Mouse (Mus musculus): ENCODE results near the gene Pla2g4d. TPM values are rescaled to one million over a fixed set of nuclear protein-coding genes. Genes with fewer than 3 reads are reported as not detected.
"Not testable (repeated sequence)": the region's sequence is repeated elsewhere in the genome, so short reads cannot be mapped to it uniquely, and the experiment has no call there.

Pla2g4d gene
- total RNA-seq, 2 experiments from 2014 or later: not detected

DNA sequence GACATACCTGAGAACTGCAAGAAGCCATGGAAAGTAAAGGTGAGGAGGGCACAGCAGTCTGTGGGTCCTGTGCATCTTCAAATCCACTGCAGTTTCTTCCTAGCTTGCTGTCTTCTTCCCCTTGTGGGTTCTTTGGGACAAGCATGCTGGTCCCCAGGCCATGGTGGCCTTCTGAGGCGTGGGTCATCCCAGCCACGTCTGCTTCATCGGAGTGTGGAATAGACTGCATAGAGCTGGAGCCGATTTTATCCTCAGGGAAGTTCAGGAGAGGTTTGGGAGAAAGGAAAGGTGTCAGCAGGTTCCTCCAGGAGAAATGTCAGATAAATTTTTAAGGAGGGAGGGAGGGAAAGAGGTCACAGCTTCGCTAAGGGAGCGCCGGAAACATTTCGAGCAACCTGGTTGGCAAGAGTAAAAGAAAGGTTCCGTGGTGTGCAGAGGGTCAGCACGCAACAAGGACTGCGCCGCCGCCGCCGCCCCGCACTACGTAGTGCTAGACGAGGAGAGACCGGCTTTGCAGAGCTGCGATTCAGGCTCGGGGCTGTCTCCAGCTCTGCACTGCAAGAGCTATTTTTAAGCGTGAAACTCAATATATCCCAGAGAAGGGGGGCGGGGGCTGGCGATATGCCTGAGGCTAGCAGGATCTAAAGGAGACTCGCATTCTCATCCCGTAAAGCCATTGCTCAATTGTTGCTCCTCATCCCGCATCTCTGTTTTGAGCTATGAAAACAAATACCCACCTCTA is 44.1 kb downstream of the Pla2g4d start, which contains the start of gene Pla2g4e:
Gene Pla2g4e (minus strand): TSS at position 657 of the 742 bp plus-strand sequence.
- peak within 1 kb of the TSS; percentile 55 for H3K4me3 ChIP-seq
- no peak for TF ChIP-seq CTCF (conservative IDR thresholded peaks at IDR 0.05)
- H3K27ac ChIP-seq: peak within 1 kb of the TSS; percentile 88
- peak in 1 of 2 experiments; percentile 35 for DNase-seq (ENCODE audit: low spot score in 2 of 2)

DNA sequence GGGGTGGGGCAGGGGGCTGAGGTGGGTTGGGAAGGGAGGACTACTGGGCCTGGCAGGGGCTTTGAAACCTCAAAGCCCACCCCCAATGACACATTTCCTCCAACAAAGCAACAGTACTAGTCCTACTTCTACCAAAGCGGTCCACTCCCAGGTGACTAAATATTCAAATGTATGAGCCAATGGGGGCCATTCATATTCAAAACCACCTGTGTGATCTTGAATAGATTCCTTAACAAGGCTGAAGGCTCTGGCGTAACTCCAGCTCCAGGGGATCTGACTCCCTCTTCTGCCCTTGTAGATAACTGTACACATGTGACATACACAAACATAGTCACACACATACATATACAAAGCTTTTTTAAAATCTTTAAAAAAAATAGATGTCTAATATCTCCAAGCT is 45.0 kb downstream of the Pla2g4d start:
- no peak for DNase-seq (ENCODE audit: low spot score in 2 of 2)
- no peak for TF ChIP-seq CTCF (conservative IDR thresholded peaks at IDR 0.05)
- H3K4me3 ChIP-seq: peak overlapping the region; percentile 55
- peak overlapping the region; percentile 88; the same call in 1 of the 2 replicates for H3K27ac ChIP-seq

DNA sequence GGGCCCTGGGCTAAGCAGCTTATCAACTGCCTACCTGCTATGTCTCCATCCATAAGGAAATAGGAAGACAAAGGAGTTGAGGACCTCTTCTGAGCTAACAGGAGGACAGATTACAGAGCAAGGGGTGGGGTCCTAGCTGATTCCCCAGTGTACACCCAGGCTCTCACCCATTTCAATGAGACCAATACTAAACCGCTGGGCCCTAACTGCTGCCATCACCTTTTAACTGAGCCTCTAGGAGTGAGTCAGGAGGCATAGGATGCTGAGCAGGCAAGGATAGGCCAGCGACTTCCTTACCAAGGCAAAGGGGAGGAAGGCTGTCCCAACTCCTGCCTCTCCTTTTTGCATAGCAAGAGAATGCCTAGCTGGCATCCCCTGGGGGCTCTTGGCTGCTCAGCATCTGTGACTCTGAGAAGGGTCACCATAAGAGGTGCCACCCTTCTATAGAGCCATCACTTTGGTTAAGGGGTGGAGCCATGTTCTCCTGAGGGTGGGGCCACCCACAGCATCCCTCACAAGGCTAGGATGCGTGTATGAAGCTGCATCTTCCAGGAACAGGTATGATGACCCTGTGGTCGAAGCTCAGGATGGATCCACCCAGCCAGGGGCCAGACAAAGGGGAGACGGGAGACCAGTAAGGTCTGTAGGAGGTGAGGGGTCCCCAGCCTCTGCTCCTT is 46.1 kb downstream of the Pla2g4d start:
- H3K4me3 ChIP-seq: peak overlapping the region; percentile 55
- DNase-seq (ENCODE audit: low spot score in 2 of 2): no peak
- no peak for TF ChIP-seq CTCF (conservative IDR thresholded peaks at IDR 0.05)
- peak overlapping the region; percentile 88 for H3K27ac ChIP-seq

DNA sequence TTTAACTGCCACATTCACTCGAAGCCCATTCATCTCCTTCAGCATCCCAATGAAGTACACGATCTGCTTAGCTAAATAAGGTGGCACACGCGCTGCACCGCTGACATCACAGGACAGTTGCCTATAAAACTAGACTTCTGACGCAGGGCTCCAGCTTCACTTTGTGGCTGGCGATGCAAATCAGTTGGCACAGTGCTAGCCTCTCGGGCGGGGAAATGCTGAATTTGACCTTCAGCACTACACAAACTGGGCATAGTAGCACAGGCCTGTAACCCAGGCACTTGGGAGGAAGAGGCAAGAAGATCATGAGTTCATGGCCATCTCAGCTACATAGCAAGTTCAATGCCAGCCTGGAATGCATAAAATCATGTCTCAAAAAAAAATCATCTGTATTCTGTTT is 50.3 kb downstream of the Pla2g4d start:
- H3K4me3 ChIP-seq; DNase-seq (ENCODE audit: low spot score in 2 of 2); H3K27ac ChIP-seq: not testable (repeated sequence)

DNA sequence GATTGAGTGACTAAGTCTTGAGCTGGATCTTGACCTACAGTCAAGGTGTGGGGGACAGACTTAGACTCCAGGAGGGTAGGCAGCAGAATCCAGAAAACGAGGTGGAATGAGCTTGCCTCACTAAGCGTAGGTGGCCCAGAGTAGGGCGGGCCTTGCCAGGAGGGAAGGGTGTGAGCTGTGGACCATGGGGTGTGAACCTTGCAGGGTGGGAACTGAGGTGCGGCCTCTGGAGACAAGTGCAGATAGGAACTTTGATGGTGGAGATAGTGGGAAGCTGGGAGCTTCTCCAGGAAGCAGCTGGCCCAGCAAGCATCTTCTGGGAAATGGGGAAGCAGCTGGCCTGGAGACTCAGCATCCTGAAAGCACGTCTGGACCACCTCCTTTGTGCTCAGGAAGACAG is 51.2 kb downstream of the Pla2g4d start:
- H3K4me3 ChIP-seq: no peak overlapping the region
- DNase-seq (ENCODE audit: low spot score in 2 of 2): no peak
- no peak for TF ChIP-seq CTCF (conservative IDR thresholded peaks at IDR 0.05)
- no peak overlapping the region for H3K27ac ChIP-seq

DNA sequence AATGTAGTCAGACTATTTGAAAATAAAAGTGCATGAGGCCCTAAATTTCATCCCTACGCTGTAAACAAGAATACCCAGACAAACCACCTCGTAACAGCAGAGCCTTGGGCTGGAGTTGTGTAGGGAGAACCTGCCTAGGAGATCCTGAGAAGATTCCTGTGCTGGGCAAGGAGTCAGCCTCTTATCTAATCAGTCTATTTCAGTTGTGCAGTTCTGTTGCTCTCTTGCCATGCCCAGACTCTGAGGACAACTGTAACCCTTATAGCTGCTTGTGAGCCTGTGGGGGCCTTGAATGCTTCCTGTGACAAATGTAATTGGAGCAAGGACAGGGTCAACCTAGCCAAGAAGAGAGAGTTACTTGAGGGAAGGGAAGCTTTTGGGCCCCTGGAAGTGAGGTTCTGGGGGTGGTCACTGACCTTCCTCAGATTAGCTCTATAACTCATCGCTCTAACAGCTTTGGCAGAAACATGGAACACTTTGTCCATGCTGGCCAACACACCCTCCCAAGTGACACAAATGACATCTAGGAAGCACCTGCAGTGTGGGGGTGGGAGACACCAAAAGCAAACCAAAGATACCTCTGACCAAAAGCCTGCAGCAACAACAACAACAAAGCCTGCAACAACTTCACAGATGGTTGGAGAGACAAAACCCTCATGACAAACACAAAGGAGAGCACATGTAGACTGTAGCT is 52.9 kb downstream of the Pla2g4d start:
- H3K4me3 ChIP-seq: no peak overlapping the region
- DNase-seq (ENCODE audit: low spot score in 2 of 2): no peak
- no peak overlapping the region for H3K27ac ChIP-seq
- no peak for TF ChIP-seq CTCF (conservative IDR thresholded peaks at IDR 0.05)

DNA sequence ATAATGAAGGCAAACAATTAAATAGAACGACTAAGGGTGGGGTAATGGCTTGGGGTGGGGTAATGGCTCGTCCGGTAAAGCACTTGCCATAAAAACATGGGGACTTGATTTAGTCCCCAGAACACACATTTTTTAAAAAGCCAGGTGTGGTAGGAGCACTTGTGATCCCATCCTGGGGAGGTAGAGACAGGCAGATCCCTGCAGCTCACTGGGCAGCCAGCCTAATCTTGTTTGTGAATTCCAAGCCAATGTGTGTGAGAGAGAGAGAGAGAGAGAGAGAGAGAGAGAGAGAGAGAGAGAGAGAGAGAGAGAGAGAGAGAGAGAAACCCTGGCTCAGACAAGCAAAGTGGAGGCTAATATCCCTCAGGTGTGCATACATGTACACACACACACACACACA is 53.6 kb downstream of the Pla2g4d start:
- no peak for TF ChIP-seq CTCF (conservative IDR thresholded peaks at IDR 0.05)
- no peak overlapping the region for H3K27ac ChIP-seq
- no peak for DNase-seq (ENCODE audit: low spot score in 2 of 2)
- H3K4me3 ChIP-seq: no peak overlapping the region

DNA sequence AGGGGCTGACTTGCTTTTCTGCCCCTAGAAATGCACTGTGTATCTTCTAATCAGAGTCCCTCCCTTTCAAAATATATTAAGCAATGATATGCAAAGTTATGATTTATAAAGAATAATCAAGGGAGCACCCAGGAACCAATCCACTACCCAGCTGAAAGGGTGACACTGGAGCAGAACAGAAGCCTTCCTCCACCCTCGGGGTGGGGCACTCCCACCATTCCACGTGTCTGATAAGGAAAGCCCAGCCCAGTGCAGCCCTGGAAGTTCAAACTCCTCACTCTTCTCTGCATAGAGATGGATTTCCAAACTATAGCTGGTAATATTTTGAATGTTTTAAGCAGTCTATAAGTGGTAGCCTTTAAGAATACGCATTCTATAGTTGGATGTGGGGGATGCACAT is 57.4 kb downstream of the Pla2g4d start:
- no peak for DNase-seq (ENCODE audit: low spot score in 2 of 2)
- Histone ChIP-seq H3K27ac (no peak overlapping the region), H3K4me3 (no peak overlapping the region)
- no peak for TF ChIP-seq CTCF (conservative IDR thresholded peaks at IDR 0.05)

Other genes with a start within 250 kb of the Pla2g4d start
- 1 to 10 TPM; 5.4 to 7.6 TPM for gene Ehd4, start 134.6 kb downstream of the Pla2g4d start, total RNA-seq (2021)
- gene Pla2g4e, start 43.9 kb downstream of the Pla2g4d start, total RNA-seq (2021): 10 to 100 TPM; 11.9 to 12.1 TPM
- gene Pla2g4f, start 25.0 kb upstream of the Pla2g4d start, total RNA-seq (2021): not detected
- gene Vps39, start 63.9 kb upstream of the Pla2g4d start, total RNA-seq (2021): 10 to 100 TPM; 69.0 to 80.5 TPM
- gene Ganc, start 114.7 kb upstream of the Pla2g4d start, total RNA-seq (2021): 10 to 100 TPM; 12.6 to 14.8 TPM
- 10 to 100 TPM; 41.0 to 43.4 TPM for gene Tmem87a, start 114.9 kb upstream of the Pla2g4d start, total RNA-seq (2021)
- 10 to 100 TPM; 19.8 to 20.9 TPM for gene Capn3, start 166.8 kb upstream of the Pla2g4d start, total RNA-seq (2021)

Measured in layer of hippocampus, adult 2 months (tissue).